Mouse (Mus musculus) intestine, embryonic 15.5 days (tissue): ENCODE results near the gene Cox4i2. TPM values are rescaled to one million over a fixed set of nuclear protein-coding genes. Genes with fewer than 3 reads are reported as not detected.

ENCODE experiments used
- ATAC-seq: fragments of 200-750 bp; cut with Nextera tagmentation; 2 replicates; pipeline ENCODE4 v1.8.0; 2017; ENCODE audit warnings: moderate TSS enrichment, moderate library complexity
- H3K27ac ChIP-seq: fragments of 300-500 bp; sonication (generic); 2 replicates; pipeline ENCODE4 v1.5.1; 2015; ENCODE audit warnings: mild to moderate bottlenecking, inconsistent platforms
- H3K27me3 ChIP-seq: fragments of 300-500 bp; sonication (generic); replicated peaks from 2 replicates; pipeline ENCODE4 v1.6.1; 2015; ENCODE audit warnings: inconsistent platforms
- H3K36me3 ChIP-seq: fragments of 300-500 bp; sonication (generic); 2 replicates; pipeline ENCODE4 v1.6.1; 2015; ENCODE audit warnings: inconsistent platforms
- H3K4me1 ChIP-seq: fragments of 300-500 bp; sonication (generic); replicated peaks from 2 replicates; pipeline ENCODE4 v1.6.1; 2015; ENCODE audit warnings: inconsistent platforms
- H3K4me2 ChIP-seq: fragments of 300-500 bp; sonication (generic); replicated peaks from 2 replicates; pipeline ENCODE4 v1.6.1; 2015; ENCODE audit warnings: mild to moderate bottlenecking, inconsistent platforms
- H3K4me3 ChIP-seq: fragments of 300-500 bp; sonication (generic); replicated peaks from 2 replicates; pipeline ENCODE4 v1.5.1; 2015; ENCODE audit warnings: inconsistent platforms
- H3K9ac ChIP-seq: fragments of 300-500 bp; sonication (generic); 2 replicates; pipeline ENCODE4 v1.6.1; 2015; ENCODE audit warnings: inconsistent platforms
- H3K9me3 ChIP-seq: fragments of 300-500 bp; sonication (generic); 2 replicates; pipeline ENCODE4 v1.6.1; 2016; ENCODE audit warnings: inconsistent platforms
- WGBS: fragments of 180-500 bp; shearing (Covaris S2); methylation state at CpG from one replicate; pipeline ENCODE4 v1.1.7; 2015; 5-methylcytosine and 5-hydroxymethylcytosine counted together
- polyA plus RNA-seq: library from polyadenylated mRNA; unstranded; fragments of >200 nt; fragmentation: Nextera tagmentation; extraction: Ambion mirVana; gene quantifications from 2 replicates; pipeline ENCODE4 v1.2.1, GENCODE M21; 2015

The Cox4i2 gene
- polyA plus RNA-seq, 1 experiment from 2014 or later = 12.2 TPM

- no peak overlapping the region for H3K4me2 ChIP-seq
- no peak for ATAC-seq
- peaks cover 18% of the 10 kb centered on the region for H3K4me1 ChIP-seq
- WGBS = 76% methylated on average over 5 of the region's 5 CpGs
- H3K9ac ChIP-seq = no peak overlapping the region
- H3K9me3 ChIP-seq = no peaks in the 10 kb centered on the region
- H3K36me3 ChIP-seq = no peaks in the 10 kb centered on the region
- H3K4me3 ChIP-seq = no peak overlapping the region
- no peaks in the 10 kb centered on the region for H3K27me3 ChIP-seq
- H3K27ac ChIP-seq = no peak overlapping the region
These were observed 39.4 kb downstream of the Cox4i2 start for GRCm38 (mm10) chr2:152793381-152793780.

DNA sequence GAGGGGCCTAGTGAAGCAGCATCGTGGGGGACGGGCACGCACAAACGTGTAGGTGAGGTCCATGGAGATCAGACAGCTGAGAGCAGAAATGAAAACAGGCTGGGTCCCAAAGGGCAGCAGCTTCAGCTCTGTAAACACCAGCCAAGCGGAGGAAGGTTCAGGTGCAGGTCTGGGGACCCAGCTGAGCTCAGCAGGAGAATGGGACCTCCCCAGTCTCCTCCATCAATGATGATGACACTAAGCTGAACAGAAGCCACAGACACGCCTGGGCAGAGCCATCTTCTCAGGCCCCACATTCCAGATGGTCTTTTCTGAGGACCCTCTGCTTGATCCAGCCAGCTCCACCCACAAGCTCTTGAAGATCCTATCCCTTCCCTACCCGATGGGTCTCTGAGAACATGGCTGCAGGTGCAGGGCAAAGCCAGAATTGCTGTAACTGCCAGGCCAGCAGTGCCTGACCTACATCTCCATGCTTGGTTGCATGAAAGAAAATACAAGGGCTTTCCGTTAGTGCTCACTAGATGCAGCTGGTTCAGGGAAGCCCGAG lies 40.4 kb downstream of the Cox4i2 start:
- Histone ChIP-seq H3K4me2 (no peak overlapping the region), H3K36me3 (no peaks in the 10 kb centered on the region), H3K27me3 (no peaks in the 10 kb centered on the region), H3K4me1 (peaks cover 11% of the 10 kb centered on the region), H3K9me3 (no peaks in the 10 kb centered on the region), H3K27ac (no peak overlapping the region), H3K9ac (no peak overlapping the region), H3K4me3 (no peak overlapping the region)
- WGBS = 77% methylated on average over 9 of the region's 9 CpGs
- no peak for ATAC-seq

- no peaks in the 10 kb centered on the region for H3K27me3 ChIP-seq
- WGBS = 61% methylated on average over 1 of the region's 1 CpGs
- no peaks in the 10 kb centered on the region for H3K36me3 ChIP-seq
- no peak overlapping the region for H3K4me3 ChIP-seq
- ATAC-seq = no peak
- 0 out of 2 replicates have a peak, but pooled peaks cover 6% of the 10 kb centered on the region for H3K4me1 ChIP-seq
- H3K9ac ChIP-seq = no peak overlapping the region
- no peak overlapping the region for H3K4me2 ChIP-seq
- no peak overlapping the region for H3K27ac ChIP-seq
- H3K9me3 ChIP-seq = no peaks in the 10 kb centered on the region
These were observed 43.6 kb downstream of the Cox4i2 start for GRCm38 (mm10) chr2:152797589-152797988.

DNA sequence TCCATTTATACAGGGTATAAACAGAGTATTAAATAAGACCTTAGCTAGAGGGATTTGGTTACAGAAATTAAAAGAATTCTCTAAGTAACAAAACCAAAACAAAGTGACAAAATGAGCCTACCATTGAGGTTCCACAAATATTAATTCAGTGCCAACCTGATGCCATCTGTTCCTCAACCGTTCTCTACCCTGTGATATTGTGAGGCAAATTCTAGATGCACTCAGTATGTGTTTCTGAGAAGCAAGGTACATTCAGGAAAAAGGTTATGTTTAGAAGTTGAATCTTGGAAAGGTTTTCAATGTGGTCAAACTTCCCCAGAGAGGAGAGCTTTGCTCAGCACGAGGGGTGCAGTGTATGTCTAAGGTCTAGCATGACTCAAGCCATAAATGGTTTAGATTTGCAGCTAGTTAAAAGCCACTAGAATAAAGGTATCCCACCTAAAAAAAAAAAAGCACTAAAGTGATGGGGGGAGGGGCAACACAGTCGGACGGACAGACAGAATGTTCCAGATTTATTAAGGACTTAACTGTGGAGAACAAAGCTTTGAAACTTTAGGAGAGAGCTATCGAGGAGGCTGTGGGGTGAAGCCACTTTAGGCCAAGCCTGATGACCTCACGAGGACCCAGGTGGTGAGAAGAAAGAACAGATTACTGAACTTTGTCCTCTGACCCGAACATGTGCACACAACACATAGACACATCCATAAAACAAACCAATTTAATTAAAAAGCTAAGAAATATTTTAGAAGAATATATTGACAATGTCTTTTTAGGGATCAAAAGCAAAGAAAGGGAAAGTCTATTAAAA lies 46.2 kb downstream of the Cox4i2 start:
- H3K36me3 ChIP-seq = no peaks in the 10 kb centered on the region
- no peak overlapping the region for H3K9ac ChIP-seq
- 60% methylated on average over 7 of the region's 7 CpGs for WGBS
- H3K9me3 ChIP-seq = no peaks in the 10 kb centered on the region
- H3K27ac ChIP-seq = no peak overlapping the region
- no peak overlapping the region for H3K4me2 ChIP-seq
- no peaks in the 10 kb centered on the region for H3K27me3 ChIP-seq
- ATAC-seq = no peak
- peaks cover 12% of the 10 kb centered on the region for H3K4me1 ChIP-seq
- H3K4me3 ChIP-seq = no peak overlapping the region

DNA sequence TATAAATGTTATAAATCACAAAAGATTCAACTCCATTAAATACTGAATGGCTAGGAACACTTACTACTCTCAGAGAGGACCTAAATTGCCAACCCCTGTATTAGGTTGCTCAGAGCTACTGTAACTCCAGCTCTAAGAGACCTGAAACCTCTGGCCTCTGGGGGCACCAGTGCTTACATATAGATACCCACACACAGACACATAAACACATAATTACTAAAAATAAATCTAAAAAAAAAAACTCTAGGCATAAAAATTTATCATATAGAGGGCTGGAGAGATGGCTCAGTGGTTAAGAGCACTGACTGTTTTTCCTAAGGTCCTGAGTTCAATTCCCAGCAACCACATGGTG lies 46.8 kb downstream of the Cox4i2 start:
- peaks cover 17% of the 10 kb centered on the region for H3K4me1 ChIP-seq
- no peak for ATAC-seq
- H3K4me3 ChIP-seq = no peak overlapping the region
- H3K9me3 ChIP-seq = no peaks in the 10 kb centered on the region
- H3K4me2 ChIP-seq = no peak overlapping the region
- H3K27ac ChIP-seq = no peak overlapping the region
- H3K36me3 ChIP-seq = no peaks in the 10 kb centered on the region
- no peak overlapping the region for H3K9ac ChIP-seq
- H3K27me3 ChIP-seq = no peaks in the 10 kb centered on the region

- Histone ChIP-seq H3K27me3 (no peaks in the 10 kb centered on the region), H3K4me3 (no peak overlapping the region), H3K4me2 (no peak overlapping the region), H3K9me3 (no peaks in the 10 kb centered on the region), H3K4me1 (peaks cover 17% of the 10 kb centered on the region), H3K9ac (no peak overlapping the region), H3K27ac (no peak overlapping the region), H3K36me3 (no peaks in the 10 kb centered on the region)
- 92% methylated on average over 10 of the region's 10 CpGs for WGBS
- no peak for ATAC-seq
These were observed 48.3 kb downstream of the Cox4i2 start for GRCm38 (mm10) chr2:152802303-152802702.

GRCm38 (mm10) chr2:152803081-152803480 lies 49.1 kb downstream of the Cox4i2 start:
- H3K36me3 ChIP-seq = no peaks in the 10 kb centered on the region
- H3K4me1 ChIP-seq = peaks cover 17% of the 10 kb centered on the region
- 90% methylated on average over 5 of the region's 5 CpGs for WGBS
- H3K27ac ChIP-seq = no peak overlapping the region
- H3K27me3 ChIP-seq = no peaks in the 10 kb centered on the region
- H3K4me3 ChIP-seq = no peak overlapping the region
- H3K9ac ChIP-seq = no peak overlapping the region
- no peaks in the 10 kb centered on the region for H3K9me3 ChIP-seq
- no peak overlapping the region for H3K4me2 ChIP-seq
- ATAC-seq = no peak

DNA sequence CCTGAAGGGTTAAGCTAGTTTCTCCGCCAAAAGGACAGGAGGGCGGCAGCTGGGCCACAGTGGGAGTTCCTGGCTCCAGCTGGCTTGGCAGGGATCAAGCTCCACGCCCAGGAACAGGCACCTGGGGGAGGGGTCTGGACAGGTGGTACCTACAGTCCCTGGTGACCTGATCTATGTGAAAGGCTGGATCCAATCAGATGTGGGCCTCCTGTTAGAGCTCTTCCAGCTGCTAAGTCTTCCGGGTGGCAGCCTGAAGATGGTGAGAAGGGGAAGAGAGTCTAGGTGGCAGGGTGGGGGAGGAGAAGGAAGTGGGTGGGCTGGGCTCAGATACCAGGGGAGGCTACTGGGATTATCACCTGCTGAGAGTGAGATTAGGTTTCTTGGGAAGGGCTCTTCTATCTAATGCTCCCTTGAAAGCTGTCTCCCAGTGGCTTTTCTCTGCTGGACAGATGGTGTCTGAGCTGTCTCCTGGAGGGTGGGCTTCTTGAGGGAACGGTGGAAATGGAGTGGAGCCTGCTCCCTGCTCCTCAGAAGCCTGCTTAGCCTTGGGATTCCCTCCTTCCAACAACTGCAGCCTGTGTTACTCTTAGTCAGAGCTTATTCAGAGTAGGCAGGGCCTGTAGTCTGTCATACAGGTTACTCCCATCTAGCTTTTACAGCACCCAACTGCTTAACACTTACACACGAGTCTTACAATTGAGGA lies 50.6 kb downstream of the Cox4i2 start:
- peaks cover 17% of the 10 kb centered on the region for H3K4me1 ChIP-seq
- ATAC-seq = peak; percentile 79
- H3K4me2 ChIP-seq = no peak overlapping the region
- H3K9me3 ChIP-seq = no peaks in the 10 kb centered on the region
- no peak overlapping the region for H3K4me3 ChIP-seq
- H3K27me3 ChIP-seq = no peaks in the 10 kb centered on the region
- no peak overlapping the region for H3K9ac ChIP-seq
- peak overlapping the region; percentile 76 for H3K27ac ChIP-seq
- no peaks in the 10 kb centered on the region for H3K36me3 ChIP-seq
- WGBS = 4% methylated on average over 6 of the region's 6 CpGs

DNA sequence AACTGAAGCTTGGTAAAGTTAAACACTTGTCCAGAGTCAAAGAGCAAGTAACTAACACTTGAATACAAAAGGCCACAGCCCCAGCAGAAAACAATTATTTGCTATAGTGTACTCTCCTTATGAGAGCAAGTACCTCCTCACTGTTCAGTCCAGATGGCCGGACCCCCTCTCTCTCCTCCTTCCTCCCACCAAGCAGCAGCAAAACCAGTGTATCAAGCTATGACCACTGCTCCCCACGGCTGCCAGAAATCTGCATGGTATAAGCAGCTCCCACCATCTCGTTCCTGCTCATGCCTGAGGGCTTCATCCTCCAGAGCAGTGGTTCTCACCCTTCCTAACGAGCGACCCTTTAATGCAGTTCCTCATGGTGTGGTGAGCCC lies 51.1 kb downstream of the Cox4i2 start:
- no peaks in the 10 kb centered on the region for H3K9me3 ChIP-seq
- H3K4me2 ChIP-seq = no peak overlapping the region
- 60% methylated on average over 5 of the region's 5 CpGs for WGBS
- no peak overlapping the region for H3K4me3 ChIP-seq
- ATAC-seq = no peak
- no peaks in the 10 kb centered on the region for H3K36me3 ChIP-seq
- H3K9ac ChIP-seq = no peak overlapping the region
- H3K27ac ChIP-seq = peak overlapping the region; percentile 76
- H3K4me1 ChIP-seq = peaks cover 18% of the 10 kb centered on the region
- no peaks in the 10 kb centered on the region for H3K27me3 ChIP-seq

DNA sequence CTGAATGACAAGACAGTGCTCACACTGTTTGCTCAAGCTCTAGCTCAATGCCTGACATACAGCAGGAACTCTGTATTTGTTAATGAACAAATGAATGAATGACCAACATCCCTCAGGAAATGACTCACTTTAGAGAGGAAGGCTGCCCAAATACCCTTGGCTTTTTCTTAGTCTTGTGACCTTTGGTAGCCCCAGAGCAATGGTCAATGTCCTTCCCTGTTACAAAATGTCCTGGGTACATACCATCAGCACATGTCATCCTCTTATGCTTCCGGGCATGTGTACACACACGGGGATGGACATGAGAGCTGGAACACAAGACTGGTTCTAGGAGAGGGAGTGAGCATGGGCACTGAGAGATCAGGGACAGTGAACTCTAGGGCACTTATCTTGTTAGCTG lies 52.1 kb downstream of the Cox4i2 start:
- no peak for ATAC-seq
- H3K9ac ChIP-seq = no peak overlapping the region

DNA sequence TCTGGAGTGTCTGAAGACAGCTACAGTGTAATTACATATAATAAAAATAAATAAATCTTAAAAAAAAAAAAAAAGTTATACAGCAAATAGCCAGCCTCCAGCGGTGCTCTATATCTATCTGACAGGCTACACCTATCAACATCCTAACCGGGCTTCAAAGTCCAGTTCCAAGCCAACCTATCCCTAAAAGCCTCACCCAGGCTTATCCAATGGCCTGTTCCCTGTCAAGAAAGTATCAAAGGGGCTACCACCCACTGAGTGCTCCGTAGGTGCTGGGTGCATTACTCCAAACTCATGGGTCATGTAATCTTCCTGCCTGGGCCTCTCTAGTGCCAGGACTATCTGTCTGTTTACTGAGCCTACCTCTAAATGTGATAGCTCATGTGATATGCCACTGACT lies 54.2 kb downstream of the Cox4i2 start:
- Histone ChIP-seq H3K9ac (no peak overlapping the region), H3K4me3 (no peak overlapping the region), H3K4me1 (peaks cover 22% of the 10 kb centered on the region), H3K36me3 (no peaks in the 10 kb centered on the region), H3K27me3 (no peaks in the 10 kb centered on the region), H3K9me3 (no peaks in the 10 kb centered on the region), H3K27ac (no peak overlapping the region), H3K4me2 (no peak overlapping the region)
- ATAC-seq = peak; percentile 44
- WGBS = 59% methylated on average over 3 of the region's 3 CpGs

More for the DNA sequence above, 52.1 kb downstream of the Cox4i2 start:
- Histone ChIP-seq H3K27me3 (no peaks in the 10 kb centered on the region), H3K4me1 (peaks cover 24% of the 10 kb centered on the region), H3K27ac (no peak overlapping the region), H3K4me2 (no peak overlapping the region), H3K36me3 (no peaks in the 10 kb centered on the region), H3K4me3 (no peak overlapping the region), H3K9me3 (no peaks in the 10 kb centered on the region)
- WGBS = 69% methylated on average over 2 of the region's 2 CpGs

DNA sequence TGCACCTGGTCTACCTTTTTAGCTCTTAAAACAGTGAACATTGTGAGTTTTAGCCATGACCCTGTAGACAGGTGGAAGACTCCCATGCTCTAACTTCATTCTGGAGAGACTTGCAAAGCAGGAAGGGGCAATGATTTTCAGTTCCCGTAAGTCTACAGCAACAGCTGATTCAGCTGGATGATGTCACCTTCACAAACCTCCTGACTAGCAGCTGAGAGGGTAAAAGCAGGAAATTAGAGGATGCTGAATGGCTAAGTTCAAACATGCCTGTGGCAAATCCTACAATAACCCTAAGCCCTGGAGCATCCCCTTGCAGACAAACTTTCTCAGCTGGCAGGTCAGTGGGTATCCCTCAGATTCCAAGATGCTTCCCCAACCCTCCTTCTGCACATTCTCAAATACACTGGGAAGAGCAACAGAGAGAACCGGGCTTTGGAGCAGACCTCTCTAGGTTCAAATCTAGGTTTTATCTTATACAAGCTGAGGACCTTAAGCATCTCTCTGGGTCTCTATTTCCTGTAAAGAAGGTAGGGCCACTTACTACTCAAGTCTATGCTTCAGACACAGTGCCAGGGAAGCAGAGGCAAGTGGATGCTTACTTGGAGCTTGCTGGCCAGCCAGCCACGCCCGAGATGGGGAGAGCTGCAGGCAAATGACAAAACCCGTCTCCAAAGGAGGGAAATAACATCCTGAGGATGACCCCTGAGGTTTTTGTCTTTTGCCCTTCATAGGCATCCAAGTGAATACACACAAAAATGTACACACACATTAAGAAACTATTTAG lies 56.4 kb downstream of the Cox4i2 start:
- no peaks in the 10 kb centered on the region for H3K9me3 ChIP-seq
- H3K4me3 ChIP-seq = no peak overlapping the region
- no peak overlapping the region for H3K4me2 ChIP-seq
- H3K9ac ChIP-seq = no peak overlapping the region
- H3K27me3 ChIP-seq = no peaks in the 10 kb centered on the region
- peaks cover 19% of the 10 kb centered on the region for H3K4me1 ChIP-seq
- no peaks in the 10 kb centered on the region for H3K36me3 ChIP-seq
- H3K27ac ChIP-seq = peak overlapping the region; percentile 13; the same call in 1 of the 2 replicates
- 68% methylated on average over 5 of the region's 5 CpGs for WGBS
- ATAC-seq = no peak
